Mouse (Mus musculus): ENCODE measurements around the gene Zkscan5. TPM values are rescaled to one million over a fixed set of nuclear protein-coding genes. Genes with fewer than 3 reads are reported as not detected.

The Zkscan5 gene
- polyA plus RNA-seq, 1 experiment, result not detected

DNA sequence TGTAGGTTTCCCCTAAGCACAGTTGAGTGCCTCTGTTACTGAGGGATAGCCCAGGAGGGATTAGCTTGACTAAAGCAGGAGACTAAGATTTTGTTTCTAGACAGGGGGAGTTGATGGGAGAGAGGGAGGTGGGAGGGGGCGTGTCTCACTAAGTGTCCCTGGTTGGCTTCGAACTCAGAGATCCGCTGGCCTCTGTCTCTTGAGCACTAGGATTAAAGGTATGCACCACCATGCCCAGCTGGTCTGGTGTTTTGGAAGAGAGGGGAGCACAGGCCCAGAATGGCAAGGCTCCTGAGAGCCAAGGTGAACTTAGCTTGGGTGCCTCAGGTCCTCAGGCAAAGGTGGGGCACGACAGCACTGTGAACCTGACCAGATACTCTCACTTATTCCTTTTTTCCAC lies 7.0 kb downstream of the Zkscan5 start:
- WGBS, result 96% methylated on average over 4 of the region's 4 CpGs
- H3K4me1 ChIP-seq (ENCODE audit: control insufficient read depth, insufficient read depth, low read length), result no peaks in the 10 kb centered on the region
- TF ChIP-seq CTCF (IDR thresholded peaks at IDR 0.05; ENCODE audit: insufficient read depth, low read depth, low read length) (no peak), POLR2A (IDR thresholded peaks at IDR 0.05; ENCODE audit: insufficient read depth, low read depth, low read length) (no peak)
- no peak overlapping the region for H3K4me3 ChIP-seq (ENCODE audit: insufficient read depth, low read depth, low read length)
- no peak overlapping the region for H3K27ac ChIP-seq (ENCODE audit: insufficient read depth, low read depth, low read length)

DNA sequence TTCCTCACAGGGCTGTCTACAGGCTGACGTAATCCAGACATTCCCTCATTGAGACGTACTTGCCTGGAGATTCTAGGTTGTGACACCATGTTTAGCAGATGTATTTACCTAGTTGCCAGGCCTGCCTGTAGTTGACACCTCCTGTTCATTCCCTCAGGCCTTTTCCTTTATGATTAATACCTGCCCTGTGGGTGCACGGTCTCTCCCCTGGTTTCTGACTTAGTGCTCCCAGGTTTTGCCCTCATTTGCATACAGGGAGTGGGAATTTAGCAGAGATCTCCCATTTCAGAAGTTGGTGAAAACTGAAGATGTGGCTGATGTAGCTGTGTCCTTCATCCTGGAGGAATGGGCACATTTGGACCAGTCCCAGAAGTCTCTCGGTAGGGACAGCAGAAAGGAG lies 7.9 kb downstream of the Zkscan5 start:
- Histone ChIP-seq H3K4me1 (ENCODE audit: control insufficient read depth, insufficient read depth, low read length) (no peaks in the 10 kb centered on the region), H3K4me3 (ENCODE audit: insufficient read depth, low read depth, low read length) (no peak overlapping the region), H3K27ac (ENCODE audit: insufficient read depth, low read depth, low read length) (no peak overlapping the region)
- TF ChIP-seq CTCF (IDR thresholded peaks at IDR 0.05; ENCODE audit: insufficient read depth, low read depth, low read length), result no peak
- no peak for TF ChIP-seq POLR2A (IDR thresholded peaks at IDR 0.05; ENCODE audit: insufficient read depth, low read depth, low read length)
- 90% methylated on average over 4 of the region's 4 CpGs for WGBS

DNA sequence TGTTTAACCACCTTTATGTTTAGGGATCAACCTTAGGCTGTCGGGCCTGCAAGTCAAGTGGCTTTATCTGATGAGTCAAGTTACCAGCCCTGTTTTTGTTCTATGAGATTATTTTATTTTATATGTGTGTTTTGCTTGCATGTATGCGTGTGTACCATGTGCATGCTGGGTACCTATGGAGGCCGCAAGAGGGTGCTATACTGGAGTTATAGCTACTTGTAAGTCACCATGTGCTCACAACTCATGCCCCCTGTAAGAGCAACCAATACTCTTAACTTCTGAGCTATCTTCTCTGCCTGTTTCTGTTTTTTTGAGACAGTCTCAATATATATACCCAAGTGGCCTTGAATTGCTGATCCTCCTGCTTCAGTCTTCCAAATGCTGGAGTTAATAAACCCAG lies 9.1 kb downstream of the Zkscan5 start:
- TF ChIP-seq POLR2A (IDR thresholded peaks at IDR 0.05; ENCODE audit: insufficient read depth, low read depth, low read length), result no peak
- no peak for TF ChIP-seq CTCF (IDR thresholded peaks at IDR 0.05; ENCODE audit: insufficient read depth, low read depth, low read length)

DNA sequence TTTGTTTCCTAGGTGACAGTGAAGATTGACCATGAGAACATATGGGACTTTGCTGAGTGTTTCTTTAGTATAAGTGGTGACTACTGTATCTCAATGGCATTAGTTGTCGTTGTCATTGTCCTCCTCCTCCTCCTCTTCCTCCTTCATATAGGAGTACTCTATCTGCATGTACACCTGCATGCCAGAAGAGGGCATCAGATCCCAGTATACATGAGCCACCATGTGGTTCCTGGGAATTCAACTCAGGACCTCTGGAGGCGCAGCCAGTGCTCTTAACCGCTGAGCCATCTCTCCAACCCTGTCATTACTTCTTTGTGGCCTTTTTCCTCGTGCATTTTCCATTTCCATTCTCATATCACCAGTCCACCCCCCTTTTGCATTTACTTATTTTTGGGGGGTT lies 10.3 kb downstream of the Zkscan5 start:
- WGBS, result 48% methylated on average over 4 of the region's 4 CpGs
- Histone ChIP-seq H3K27ac (ENCODE audit: insufficient read depth, low read depth, low read length) (no peak overlapping the region), H3K4me3 (ENCODE audit: insufficient read depth, low read depth, low read length) (no peak overlapping the region), H3K4me1 (ENCODE audit: control insufficient read depth, insufficient read depth, low read length) (no peaks in the 10 kb centered on the region)
- no peak for TF ChIP-seq POLR2A (IDR thresholded peaks at IDR 0.05; ENCODE audit: insufficient read depth, low read depth, low read length)
- no peak for TF ChIP-seq CTCF (IDR thresholded peaks at IDR 0.05; ENCODE audit: insufficient read depth, low read depth, low read length)

More for the DNA sequence above, 9.1 kb downstream of the Zkscan5 start:
- H3K4me3 ChIP-seq (ENCODE audit: insufficient read depth, low read depth, low read length), result no peak overlapping the region
- no peak overlapping the region for H3K27ac ChIP-seq (ENCODE audit: insufficient read depth, low read depth, low read length)
- WGBS, result 94% methylated on average over 3 of the region's 3 CpGs
- H3K4me1 ChIP-seq (ENCODE audit: control insufficient read depth, insufficient read depth, low read length), result no peaks in the 10 kb centered on the region

DNA sequence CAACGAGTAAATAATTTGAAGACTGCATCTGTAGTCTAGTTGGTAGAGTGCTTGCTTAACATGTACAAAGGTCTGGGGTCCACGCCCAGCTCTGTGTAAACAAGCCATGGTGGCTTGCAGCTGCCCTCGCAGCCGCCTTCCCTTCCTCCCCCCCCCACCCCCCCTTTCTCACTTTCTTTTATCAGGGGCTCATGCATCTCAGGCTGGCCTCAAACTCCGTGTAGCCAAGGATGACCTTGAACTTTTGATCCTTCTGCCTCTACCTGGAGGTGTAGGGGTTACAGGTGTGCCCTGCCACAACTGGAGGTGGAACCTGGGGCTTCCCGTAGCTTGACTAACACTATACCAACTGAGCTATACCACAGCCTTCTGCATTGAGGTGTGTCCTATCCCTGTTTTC lies 13.4 kb downstream of the Zkscan5 start:
- 92% methylated on average over 6 of the region's 6 CpGs for WGBS
- H3K27ac ChIP-seq (ENCODE audit: insufficient read depth, low read depth, low read length), result no peak overlapping the region
- no peak for TF ChIP-seq POLR2A (IDR thresholded peaks at IDR 0.05; ENCODE audit: insufficient read depth, low read depth, low read length)
- TF ChIP-seq CTCF (IDR thresholded peaks at IDR 0.05; ENCODE audit: insufficient read depth, low read depth, low read length), result no peak

DNA sequence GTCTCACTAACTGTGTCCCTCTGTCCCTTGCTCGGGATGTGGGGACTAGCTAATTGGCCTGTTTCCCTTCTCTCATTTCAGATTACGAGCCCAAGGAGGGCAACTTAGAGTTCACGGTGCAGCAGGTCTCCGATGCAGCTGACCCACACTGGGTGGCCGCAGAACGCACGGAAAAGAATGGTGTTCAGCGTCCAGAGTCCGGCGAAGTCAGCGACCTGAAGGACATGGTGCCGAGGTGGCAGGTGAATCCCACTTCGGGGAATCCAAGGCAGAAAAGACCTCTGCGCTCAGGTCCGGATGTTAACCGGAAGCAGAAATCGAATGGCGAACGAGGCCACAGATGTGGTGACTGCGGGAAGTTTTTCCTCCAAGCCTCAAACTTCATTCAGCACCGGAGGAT lies 13.8 kb downstream of the Zkscan5 start:
- H3K27ac ChIP-seq (ENCODE audit: insufficient read depth, low read depth, low read length), result no peak overlapping the region
- no peak for TF ChIP-seq CTCF (IDR thresholded peaks at IDR 0.05; ENCODE audit: insufficient read depth, low read depth, low read length)
- TF ChIP-seq POLR2A (IDR thresholded peaks at IDR 0.05; ENCODE audit: insufficient read depth, low read depth, low read length), result no peak
- no peaks in the 10 kb centered on the region for H3K4me1 ChIP-seq (ENCODE audit: control insufficient read depth, insufficient read depth, low read length)
- 96% methylated on average over 21 of the region's 21 CpGs for WGBS
- no peak overlapping the region for H3K4me3 ChIP-seq (ENCODE audit: insufficient read depth, low read depth, low read length)

More for the DNA sequence above, 13.4 kb downstream of the Zkscan5 start:
- Histone ChIP-seq H3K4me3 (ENCODE audit: insufficient read depth, low read depth, low read length) (no peak overlapping the region), H3K4me1 (ENCODE audit: control insufficient read depth, insufficient read depth, low read length) (no peaks in the 10 kb centered on the region)

DNA sequence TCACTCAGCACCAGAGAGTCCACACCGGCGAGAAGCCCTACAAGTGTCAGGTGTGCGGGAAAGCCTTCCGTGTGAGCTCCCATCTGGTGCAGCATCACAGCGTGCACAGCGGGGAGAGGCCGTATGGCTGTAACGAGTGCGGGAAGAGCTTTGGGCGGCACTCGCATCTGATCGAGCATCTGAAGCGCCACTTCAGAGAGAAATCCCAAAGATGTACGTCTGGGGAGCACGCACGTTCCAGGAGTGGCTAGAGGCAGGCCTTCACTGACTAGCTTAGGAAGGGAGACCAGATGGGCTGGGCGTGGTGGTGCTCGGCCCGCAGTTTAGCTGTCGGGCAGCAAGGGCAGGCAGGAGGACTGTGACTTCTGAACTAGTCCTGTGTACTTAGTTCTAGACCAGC lies 14.3 kb downstream of the Zkscan5 start:
- WGBS, result 95% methylated on average over 20 of the region's 20 CpGs
- Histone ChIP-seq H3K4me1 (ENCODE audit: control insufficient read depth, insufficient read depth, low read length) (no peaks in the 10 kb centered on the region), H3K4me3 (ENCODE audit: insufficient read depth, low read depth, low read length) (no peak overlapping the region), H3K27ac (ENCODE audit: insufficient read depth, low read depth, low read length) (no peak overlapping the region)
- TF ChIP-seq CTCF (IDR thresholded peaks at IDR 0.05; ENCODE audit: insufficient read depth, low read depth, low read length), result no peak
- TF ChIP-seq POLR2A (IDR thresholded peaks at IDR 0.05; ENCODE audit: insufficient read depth, low read depth, low read length), result no peak

DNA sequence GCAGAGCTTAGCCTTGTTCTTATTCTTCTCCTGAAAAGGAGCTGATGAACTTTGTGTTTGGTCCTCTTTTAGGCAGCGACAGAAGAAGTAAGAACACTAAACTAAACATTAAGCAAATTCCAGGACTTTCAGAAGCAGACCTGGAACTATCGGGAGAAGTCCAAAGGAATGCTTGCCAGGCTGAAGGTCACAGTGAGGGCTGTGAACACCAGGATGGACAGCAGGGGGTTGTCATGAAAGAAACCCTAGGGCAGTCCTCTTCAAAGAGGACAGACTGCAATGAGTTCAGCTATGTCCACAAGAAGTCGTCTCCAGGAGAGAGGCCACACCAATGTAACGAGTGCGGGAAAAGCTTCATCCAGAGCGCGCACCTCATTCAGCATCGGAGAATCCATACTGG lies 15.6 kb downstream of the Zkscan5 start:
- Histone ChIP-seq H3K4me3 (ENCODE audit: insufficient read depth, low read depth, low read length) (no peak overlapping the region), H3K27ac (ENCODE audit: insufficient read depth, low read depth, low read length) (no peak overlapping the region), H3K4me1 (ENCODE audit: control insufficient read depth, insufficient read depth, low read length) (no peaks in the 10 kb centered on the region)
- 92% methylated on average over 8 of the region's 8 CpGs for WGBS
- TF ChIP-seq CTCF (IDR thresholded peaks at IDR 0.05; ENCODE audit: insufficient read depth, low read depth, low read length) (no peak), POLR2A (IDR thresholded peaks at IDR 0.05; ENCODE audit: insufficient read depth, low read depth, low read length) (no peak)

DNA sequence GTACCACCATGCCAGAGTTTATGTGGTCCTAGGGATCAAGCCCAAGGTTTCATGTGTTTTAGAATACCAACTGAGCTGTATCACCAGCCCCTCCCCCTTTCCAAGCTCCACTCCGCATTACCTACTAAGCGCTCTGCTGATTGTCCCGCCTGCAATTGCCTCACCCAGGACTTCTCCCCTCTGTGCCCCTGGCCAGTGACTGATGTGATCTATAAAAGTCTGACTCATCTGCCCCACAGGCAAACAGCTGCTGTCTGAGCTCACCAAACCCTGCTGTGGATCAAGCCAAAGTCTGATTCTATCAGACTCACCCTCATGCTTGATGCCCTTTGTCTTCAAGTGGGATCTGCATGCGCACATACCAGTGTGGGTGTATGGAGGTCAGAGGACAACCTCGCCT lies 18.5 kb downstream of the Zkscan5 start:
- Histone ChIP-seq H3K4me3 (ENCODE audit: insufficient read depth, low read depth, low read length) (no peak overlapping the region), H3K27ac (ENCODE audit: insufficient read depth, low read depth, low read length) (no peak overlapping the region), H3K4me1 (ENCODE audit: control insufficient read depth, insufficient read depth, low read length) (no peaks in the 10 kb centered on the region)
- TF ChIP-seq POLR2A (IDR thresholded peaks at IDR 0.05; ENCODE audit: insufficient read depth, low read depth, low read length) (no peak), CTCF (IDR thresholded peaks at IDR 0.05; ENCODE audit: insufficient read depth, low read depth, low read length) (no peak)
- WGBS, result 80% methylated on average over 5 of the region's 5 CpGs

DNA sequence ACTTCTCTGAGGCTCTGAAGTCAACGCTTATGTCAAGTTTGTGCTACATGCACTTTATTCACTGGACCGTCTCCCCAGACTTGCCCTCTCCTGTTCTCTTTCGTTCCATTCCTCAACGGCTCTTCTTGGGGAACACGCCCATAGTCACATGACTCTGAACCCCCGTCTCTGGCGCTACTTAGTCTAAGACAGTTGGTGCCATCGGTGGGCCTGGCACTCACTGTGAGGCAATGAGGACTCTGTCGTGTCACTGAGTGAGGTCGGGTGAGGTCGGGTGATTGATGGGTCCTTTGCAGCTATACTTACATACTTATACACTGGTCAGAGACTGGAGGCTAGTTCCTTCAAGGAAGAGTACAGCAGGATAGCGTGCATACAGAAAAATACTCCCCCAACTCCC lies 19.0 kb downstream of the Zkscan5 start:
- WGBS, result 87% methylated on average over 12 of the region's 12 CpGs
- no peak overlapping the region for H3K4me3 ChIP-seq (ENCODE audit: insufficient read depth, low read depth, low read length)
- no peak overlapping the region for H3K27ac ChIP-seq (ENCODE audit: insufficient read depth, low read depth, low read length)
- TF ChIP-seq POLR2A (IDR thresholded peaks at IDR 0.05; ENCODE audit: insufficient read depth, low read depth, low read length) (no peak), CTCF (IDR thresholded peaks at IDR 0.05; ENCODE audit: insufficient read depth, low read depth, low read length) (no peak)
- H3K4me1 ChIP-seq (ENCODE audit: control insufficient read depth, insufficient read depth, low read length), result no peaks in the 10 kb centered on the region

Data from olfactory bulb, adult 2 months (tissue).